Mouse (Mus musculus) neural tube, embryonic 13.5 days (tissue): ENCODE measurements at regions not wholly inside any gene's neighbourhood (a gene's known extent, or its start where the extent isn't known, plus 50 kb on each side); places are given as distances from the start of the nearest gene placed in this dataset.

Experiments
- ATAC-seq: fragments of 200-750 bp; cut with Nextera tagmentation; 2 replicates; pipeline ENCODE4 v1.8.0; 2017; ENCODE audit warnings: low read depth, mild to moderate bottlenecking, moderate TSS enrichment, moderate library complexity
- H3K27ac ChIP-seq: fragments of 300-500 bp; sonication (generic); replicated peaks from 2 replicates; pipeline ENCODE4 v1.5.1; 2015; ENCODE audit warnings: moderate library complexity, mild to moderate bottlenecking, inconsistent platforms
- H3K27me3 ChIP-seq: fragments of 300-500 bp; sonication (generic); 2 replicates; pipeline ENCODE4 v1.6.1; 2015; ENCODE audit warnings: mild to moderate bottlenecking, inconsistent platforms
- H3K36me3 ChIP-seq: fragments of 300-500 bp; sonication (generic); 2 replicates; pipeline ENCODE4 v1.6.1; 2015; ENCODE audit warnings: mild to moderate bottlenecking, inconsistent platforms
- H3K4me1 ChIP-seq: fragments of 300-500 bp; sonication (generic); replicated peaks from 2 replicates; pipeline ENCODE4 v1.6.1; 2015; ENCODE audit warnings: inconsistent platforms
- H3K4me2 ChIP-seq: fragments of 300-500 bp; sonication (generic); 2 replicates; pipeline ENCODE4 v1.6.1; 2015; ENCODE audit warnings: inconsistent platforms, mild to moderate bottlenecking, moderate library complexity
- H3K4me3 ChIP-seq: fragments of 300-500 bp; sonication (generic); 2 replicates; pipeline ENCODE4 v1.5.1; 2015; ENCODE audit warnings: mild to moderate bottlenecking, inconsistent platforms
- H3K9ac ChIP-seq: fragments of 300-500 bp; sonication (generic); 2 replicates; pipeline ENCODE4 v1.6.1; 2015; ENCODE audit warnings: moderate library complexity, mild to moderate bottlenecking, inconsistent platforms
- H3K9me3 ChIP-seq: fragments of 300-500 bp; sonication (generic); 2 replicates; pipeline ENCODE4 v1.6.1; 2016; ENCODE audit warnings: inconsistent platforms
- WGBS: fragments of 180-500 bp; shearing (Covaris S2); methylation state at CpG from one replicate; pipeline ENCODE4 v1.1.7; 2015; 5-methylcytosine and 5-hydroxymethylcytosine counted together

GRCm38 (mm10) chr9:94295431-94295830, 242.4 kb downstream of the 1190002N15Rik start:
- ATAC-seq = no peak
- 87% methylated on average over 6 of the region's 6 CpGs for WGBS
- H3K4me1 ChIP-seq = no peaks in the 10 kb centered on the region

DNA sequence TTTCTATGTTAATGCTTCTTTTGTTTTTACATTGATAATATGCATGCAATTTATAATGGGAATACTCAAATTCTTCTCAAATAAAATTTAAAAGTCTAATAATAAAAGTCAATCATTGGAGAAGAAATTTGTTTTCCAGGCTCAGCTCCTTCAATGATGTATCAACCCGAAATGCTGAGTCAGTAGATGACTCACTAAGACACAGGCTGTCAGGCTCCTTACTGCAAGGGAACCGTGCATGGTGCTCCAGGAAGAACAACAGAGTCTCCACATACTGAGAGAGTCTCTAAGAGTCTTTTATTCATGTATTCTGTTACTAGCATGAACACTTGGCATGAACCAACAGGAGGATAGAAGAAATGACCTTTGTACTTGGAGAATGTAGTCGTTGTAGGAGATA, 245.7 kb downstream of the 1190002N15Rik start:
- Histone ChIP-seq H3K36me3 (no peaks in the 10 kb centered on the region), H3K9me3 (no peaks in the 10 kb centered on the region), H3K4me3 (no peak overlapping the region), H3K27ac (no peak overlapping the region), H3K9ac (no peak overlapping the region), H3K4me2 (no peak overlapping the region), H3K4me1 (no peaks in the 10 kb centered on the region), H3K27me3 (no peaks in the 10 kb centered on the region)
- no peak for ATAC-seq
- 81% methylated on average over 3 of the region's 3 CpGs for WGBS

More at GRCm38 (mm10) chr9:94295431-94295830, 242.4 kb downstream of the 1190002N15Rik start:
- no peak overlapping the region for H3K4me2 ChIP-seq
- H3K9ac ChIP-seq = no peak overlapping the region
- H3K27me3 ChIP-seq = no peaks in the 10 kb centered on the region
- no peaks in the 10 kb centered on the region for H3K9me3 ChIP-seq
- H3K27ac ChIP-seq = no peak overlapping the region
- no peaks in the 10 kb centered on the region for H3K36me3 ChIP-seq
- no peak overlapping the region for H3K4me3 ChIP-seq

- Histone ChIP-seq H3K27me3 (no peaks in the 10 kb centered on the region), H3K4me3 (no peak overlapping the region), H3K9me3 (no peaks in the 10 kb centered on the region), H3K4me2 (no peak overlapping the region), H3K4me1 (no peaks in the 10 kb centered on the region), H3K27ac (no peak overlapping the region), H3K9ac (no peak overlapping the region), H3K36me3 (no peaks in the 10 kb centered on the region)
- ATAC-seq = no peak
Measured at GRCm38 (mm10) chr9:94289546-94289945, 248.3 kb downstream of the 1190002N15Rik start.

DNA sequence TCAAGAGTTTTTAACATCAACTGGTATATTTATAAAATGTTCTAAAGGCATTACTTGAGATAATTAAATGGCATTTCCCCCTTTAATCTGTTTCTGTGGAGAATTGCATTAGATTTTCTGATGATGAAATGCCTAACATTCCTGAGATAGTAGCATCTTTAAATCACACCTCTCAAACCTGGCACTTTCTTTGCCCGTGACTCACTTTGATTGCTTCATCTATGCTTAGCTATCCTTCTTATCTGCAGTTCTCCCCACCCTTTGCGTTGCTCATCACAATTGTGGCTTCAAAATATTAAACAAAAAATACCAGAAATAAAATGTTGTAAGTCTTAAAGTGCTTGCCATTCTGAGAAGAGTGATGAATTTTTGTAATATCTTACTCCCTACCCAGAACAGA, 250.3 kb downstream of the 1190002N15Rik start:
- WGBS = 80% methylated on average over 2 of the region's 2 CpGs
- H3K9ac ChIP-seq = no peak overlapping the region
- H3K4me2 ChIP-seq = no peak overlapping the region
- H3K4me1 ChIP-seq = no peaks in the 10 kb centered on the region
- no peaks in the 10 kb centered on the region for H3K36me3 ChIP-seq
- H3K27ac ChIP-seq = no peak overlapping the region
- no peaks in the 10 kb centered on the region for H3K27me3 ChIP-seq
- H3K9me3 ChIP-seq = no peaks in the 10 kb centered on the region
- no peak overlapping the region for H3K4me3 ChIP-seq
- no peak for ATAC-seq

- no peak for ATAC-seq
- H3K27me3 ChIP-seq = no peaks in the 10 kb centered on the region
- H3K4me3 ChIP-seq = no peak overlapping the region
- H3K27ac ChIP-seq = no peak overlapping the region
- H3K4me1 ChIP-seq = no peaks in the 10 kb centered on the region
- H3K36me3 ChIP-seq = no peaks in the 10 kb centered on the region
- WGBS = 86% methylated on average over 4 of the region's 4 CpGs
- no peaks in the 10 kb centered on the region for H3K9me3 ChIP-seq
- no peak overlapping the region for H3K9ac ChIP-seq
- no peak overlapping the region for H3K4me2 ChIP-seq
Measured at GRCm38 (mm10) chr9:94278657-94279585, 259.0 kb downstream of the 1190002N15Rik start.

- H3K9ac ChIP-seq = no peak overlapping the region
- no peaks in the 10 kb centered on the region for H3K4me1 ChIP-seq
- H3K4me3 ChIP-seq = no peak overlapping the region
- H3K27ac ChIP-seq = no peak overlapping the region
- no peak overlapping the region for H3K4me2 ChIP-seq
- no peak for ATAC-seq
- no peaks in the 10 kb centered on the region for H3K27me3 ChIP-seq
- H3K36me3 ChIP-seq = no peaks in the 10 kb centered on the region
- WGBS = 81% methylated on average over 3 of the region's 3 CpGs
- no peaks in the 10 kb centered on the region for H3K9me3 ChIP-seq
Measured at GRCm38 (mm10) chr9:94277096-94277495, 260.8 kb downstream of the 1190002N15Rik start.

- Histone ChIP-seq H3K4me1 (no peaks in the 10 kb centered on the region), H3K9ac (no peak overlapping the region), H3K36me3 (no peaks in the 10 kb centered on the region), H3K4me2 (no peak overlapping the region), H3K27me3 (no peaks in the 10 kb centered on the region), H3K27ac (no peak overlapping the region), H3K9me3 (no peaks in the 10 kb centered on the region), H3K4me3 (no peak overlapping the region)
- 45% methylated on average over 5 of the region's 5 CpGs for WGBS
- ATAC-seq = no peak
Measured at GRCm38 (mm10) chr9:94269213-94269612, 268.7 kb downstream of the 1190002N15Rik start.

DNA sequence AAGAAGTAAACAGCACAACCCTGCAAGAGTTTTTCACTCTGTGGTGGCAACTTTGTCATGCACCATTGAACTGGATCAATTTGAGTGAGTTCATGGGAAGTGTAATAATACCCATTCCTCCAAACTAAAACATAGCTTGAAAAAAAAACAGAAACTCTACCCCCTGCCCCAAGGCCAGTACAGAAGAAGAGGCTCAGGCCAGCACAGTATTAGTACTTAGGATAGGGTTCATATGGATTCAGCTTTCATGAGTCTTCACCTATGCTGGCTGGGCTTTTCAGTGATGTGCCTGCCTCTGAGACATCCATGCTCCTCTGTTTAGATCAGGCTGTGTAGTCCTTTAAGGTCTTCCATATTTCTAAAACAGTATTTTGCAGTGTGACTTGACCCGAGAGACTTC, 270.6 kb downstream of the 1190002N15Rik start:
- Histone ChIP-seq H3K36me3 (no peaks in the 10 kb centered on the region), H3K4me3 (no peak overlapping the region), H3K9me3 (no peaks in the 10 kb centered on the region), H3K27me3 (no peaks in the 10 kb centered on the region), H3K27ac (no peak overlapping the region), H3K4me1 (no peaks in the 10 kb centered on the region), H3K4me2 (no peak overlapping the region), H3K9ac (no peak overlapping the region)
- ATAC-seq = no peak
- WGBS = 75% methylated on average over 1 of the region's 1 CpGs

DNA sequence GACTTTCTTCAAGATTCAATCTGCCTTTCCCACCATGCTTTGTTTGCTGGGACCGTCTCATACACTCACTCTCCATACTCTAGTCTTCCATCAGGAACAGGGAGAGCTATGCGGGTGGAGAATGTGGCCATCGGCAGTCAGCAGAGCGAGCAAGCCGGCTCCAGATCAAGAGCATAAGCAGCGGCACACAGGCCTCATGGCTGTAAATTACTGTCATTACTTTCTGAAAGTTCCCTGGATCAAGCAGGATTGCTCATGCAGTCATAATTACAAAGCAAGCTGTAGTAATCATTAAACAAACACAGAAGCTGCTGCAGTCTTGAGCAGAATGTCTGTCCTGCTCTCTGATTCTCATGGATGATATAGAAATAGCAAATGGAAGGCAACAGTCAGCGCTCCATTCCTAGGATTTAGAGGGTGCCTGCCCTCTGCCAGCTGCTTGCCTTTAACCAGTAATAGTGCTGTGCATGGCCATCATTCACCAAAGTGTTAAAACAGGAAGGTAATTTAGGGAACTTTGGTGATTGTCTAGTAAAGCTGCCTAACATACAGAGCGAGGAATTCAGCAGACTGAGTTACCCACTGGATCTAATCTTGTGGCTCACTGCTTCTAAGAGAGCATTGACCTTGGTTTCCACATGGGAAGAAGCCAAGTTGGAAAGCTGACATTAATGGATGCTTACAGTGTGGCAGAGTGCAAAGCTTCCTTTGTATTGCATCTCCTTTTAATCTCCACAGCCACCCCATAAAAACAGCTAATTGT, 298.2 kb downstream of the 1190002N15Rik start:
- peak; percentile 72; the same call in 1 of the 2 replicates for ATAC-seq
- H3K4me1 ChIP-seq = peaks cover 21% of the 10 kb centered on the region
- 43% methylated on average over 8 of the region's 8 CpGs for WGBS
- H3K27ac ChIP-seq = peak overlapping the region; percentile 20; the same call in 1 of the 2 replicates
- no peaks in the 10 kb centered on the region for H3K9me3 ChIP-seq
- H3K4me2 ChIP-seq = no peak overlapping the region
- no peak overlapping the region for H3K9ac ChIP-seq
- H3K36me3 ChIP-seq = no peaks in the 10 kb centered on the region
- no peak overlapping the region for H3K4me3 ChIP-seq
- no peaks in the 10 kb centered on the region for H3K27me3 ChIP-seq

DNA sequence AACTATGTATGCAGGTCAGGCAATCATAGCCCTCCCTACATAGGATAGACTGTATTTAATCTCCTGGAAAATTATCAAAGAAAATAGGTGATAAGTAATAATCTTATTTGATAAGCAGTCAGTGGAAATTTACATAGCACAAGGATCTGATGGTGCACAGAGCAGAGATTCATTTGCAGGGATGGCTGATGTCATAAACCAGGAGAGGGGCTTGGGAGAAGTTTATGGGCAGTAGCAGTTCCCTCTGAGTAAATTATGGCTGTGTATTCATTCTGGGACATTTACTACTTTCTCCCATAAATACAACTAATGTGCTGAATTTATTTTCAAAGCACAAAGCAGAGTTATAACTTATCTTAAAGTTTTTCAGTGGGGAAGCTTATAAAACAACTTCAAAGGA, 299.3 kb downstream of the 1190002N15Rik start:
- Histone ChIP-seq H3K27ac (no peak overlapping the region), H3K4me3 (no peak overlapping the region)
- ATAC-seq = peak; percentile 43; the same call in 1 of the 2 replicates

GRCm38 (mm10) chr9:94229537-94229936, 308.3 kb downstream of the 1190002N15Rik start:
- Histone ChIP-seq H3K4me1 (no peaks in the 10 kb centered on the region), H3K36me3 (no peaks in the 10 kb centered on the region), H3K27ac (no peak overlapping the region), H3K4me2 (no peak overlapping the region), H3K4me3 (no peak overlapping the region), H3K27me3 (no peaks in the 10 kb centered on the region), H3K9me3 (no peaks in the 10 kb centered on the region), H3K9ac (no peak overlapping the region)
- 73% methylated on average over 2 of the region's 2 CpGs for WGBS
- ATAC-seq = no peak

More for the DNA sequence above, 299.3 kb downstream of the 1190002N15Rik start:
- Histone ChIP-seq H3K4me1 (peaks cover 21% of the 10 kb centered on the region), H3K27me3 (no peaks in the 10 kb centered on the region), H3K4me2 (no peak overlapping the region), H3K9ac (no peak overlapping the region), H3K36me3 (no peaks in the 10 kb centered on the region), H3K9me3 (no peaks in the 10 kb centered on the region)

GRCm38 (mm10) chr9:94219116-94219515, 318.8 kb downstream of the 1190002N15Rik start:
- ATAC-seq = no peak
- 82% methylated on average over 2 of the region's 2 CpGs for WGBS

More at GRCm38 (mm10) chr9:94219116-94219515, 318.8 kb downstream of the 1190002N15Rik start:
- Histone ChIP-seq H3K9me3 (no peaks in the 10 kb centered on the region), H3K9ac (no peak overlapping the region), H3K4me1 (no peaks in the 10 kb centered on the region), H3K4me2 (no peak overlapping the region), H3K36me3 (no peaks in the 10 kb centered on the region), H3K27ac (no peak overlapping the region), H3K4me3 (no peak overlapping the region), H3K27me3 (no peaks in the 10 kb centered on the region)
